Mouse (Mus musculus): ENCODE data around the gene Elof1.

- TF ChIP-seq CTCF (IDR thresholded peaks at IDR 0.05; ENCODE audit: low read depth, low read length), result no peak
- no peak for TF ChIP-seq GATA1 (IDR thresholded peaks at IDR 0.05; ENCODE audit: borderline replicate concordance, low read length)
- TF ChIP-seq TAL1 (conservative IDR thresholded peaks at IDR 0.05; ENCODE audit: low read depth, low read length), result no peak
- no peak for TF ChIP-seq POLR2AphosphoS5 (IDR thresholded peaks at IDR 0.05; ENCODE audit: insufficient replicate concordance, low read depth, low read length)
Measured at GRCm38 (mm10) chr9:22070791-22071573, 46.0 kb downstream of the Elof1 start, which contains the start of the genes Gm49318 and Zfp653.

All from G1E (cell line).